Mouse (Mus musculus): ENCODE measurements around the gene Pkd1l2.

Gene Pkd1l2

GRCm38 (mm10) chr8:117087036-117087435, 4.8 kb upstream of the Pkd1l2 start:
- ATAC-seq (ENCODE audit: insufficient number of reproducible peaks, low FRiP score, low TSS enrichment) = no peak

- ATAC-seq (ENCODE audit: insufficient number of reproducible peaks, low FRiP score, low TSS enrichment) = no peak
Observed at GRCm38 (mm10) chr8:117085521-117085920, 3.3 kb upstream of the Pkd1l2 start.

- ATAC-seq (ENCODE audit: insufficient number of reproducible peaks, low FRiP score, low TSS enrichment) = no peak
Observed at GRCm38 (mm10) chr8:117082947-117083559, 804 bp upstream of the Pkd1l2 start.

- ATAC-seq (ENCODE audit: insufficient number of reproducible peaks, low FRiP score, low TSS enrichment) = no peak
Observed at GRCm38 (mm10) chr8:117079652-117080051, 2.6 kb downstream of the Pkd1l2 start.

- ATAC-seq (ENCODE audit: insufficient number of reproducible peaks, low FRiP score, low TSS enrichment) = no peak
Observed at GRCm38 (mm10) chr8:117078367-117078926, 3.8 kb downstream of the Pkd1l2 start.

GRCm38 (mm10) chr8:117074350-117075182, 7.7 kb downstream of the Pkd1l2 start:
- no peak for ATAC-seq (ENCODE audit: insufficient number of reproducible peaks, low FRiP score, low TSS enrichment)

- ATAC-seq (ENCODE audit: insufficient number of reproducible peaks, low FRiP score, low TSS enrichment) = no peak
Observed at GRCm38 (mm10) chr8:117069708-117070107, 12.5 kb downstream of the Pkd1l2 start.

- ATAC-seq (ENCODE audit: insufficient number of reproducible peaks, low FRiP score, low TSS enrichment) = no peak
Observed at GRCm38 (mm10) chr8:117068294-117068693, 14.0 kb downstream of the Pkd1l2 start.

GRCm38 (mm10) chr8:117067396-117067795, 14.9 kb downstream of the Pkd1l2 start:
- ATAC-seq (ENCODE audit: insufficient number of reproducible peaks, low FRiP score, low TSS enrichment) = no peak

GRCm38 (mm10) chr8:117066955-117067354, 15.3 kb downstream of the Pkd1l2 start:
- ATAC-seq (ENCODE audit: insufficient number of reproducible peaks, low FRiP score, low TSS enrichment) = no peak

GRCm38 (mm10) chr8:117061180-117061880, 20.9 kb downstream of the Pkd1l2 start:
- ATAC-seq (ENCODE audit: insufficient number of reproducible peaks, low FRiP score, low TSS enrichment) = no peak

GRCm38 (mm10) chr8:117060306-117060705, 21.9 kb downstream of the Pkd1l2 start:
- no peak for ATAC-seq (ENCODE audit: insufficient number of reproducible peaks, low FRiP score, low TSS enrichment)

- no peak for ATAC-seq (ENCODE audit: insufficient number of reproducible peaks, low FRiP score, low TSS enrichment)
Observed at GRCm38 (mm10) chr8:117059021-117059420, 23.2 kb downstream of the Pkd1l2 start.

- no peak for ATAC-seq (ENCODE audit: insufficient number of reproducible peaks, low FRiP score, low TSS enrichment)
Observed at GRCm38 (mm10) chr8:117055097-117055496, 27.2 kb downstream of the Pkd1l2 start.

GRCm38 (mm10) chr8:117054146-117054545, 28.1 kb downstream of the Pkd1l2 start:
- ATAC-seq (ENCODE audit: insufficient number of reproducible peaks, low FRiP score, low TSS enrichment) = no peak

GRCm38 (mm10) chr8:117053135-117054079, 28.8 kb downstream of the Pkd1l2 start:
- no peak for ATAC-seq (ENCODE audit: insufficient number of reproducible peaks, low FRiP score, low TSS enrichment)

GRCm38 (mm10) chr8:117051316-117051715, 30.9 kb downstream of the Pkd1l2 start:
- no peak for ATAC-seq (ENCODE audit: insufficient number of reproducible peaks, low FRiP score, low TSS enrichment)

GRCm38 (mm10) chr8:117050763-117051162, 31.5 kb downstream of the Pkd1l2 start:
- no peak for ATAC-seq (ENCODE audit: insufficient number of reproducible peaks, low FRiP score, low TSS enrichment)

GRCm38 (mm10) chr8:117049444-117049843, 32.8 kb downstream of the Pkd1l2 start:
- no peak for ATAC-seq (ENCODE audit: insufficient number of reproducible peaks, low FRiP score, low TSS enrichment)

- no peak for ATAC-seq (ENCODE audit: insufficient number of reproducible peaks, low FRiP score, low TSS enrichment)
Observed at GRCm38 (mm10) chr8:117043584-117043983, 38.7 kb downstream of the Pkd1l2 start.
